Mouse (Mus musculus) 416B (cell line): ENCODE measurements around the gene Gm10721.
"Not testable (repeated sequence)": the region's sequence is repeated elsewhere in the genome, so short reads cannot be mapped to it uniquely, and the experiment has no call there.

Source experiments
- DNase-seq: peaks from one replicate; pipeline ENCODE4 v3.0.0; 2011; ENCODE audit warnings: low read depth

Gene Gm10721

DNA sequence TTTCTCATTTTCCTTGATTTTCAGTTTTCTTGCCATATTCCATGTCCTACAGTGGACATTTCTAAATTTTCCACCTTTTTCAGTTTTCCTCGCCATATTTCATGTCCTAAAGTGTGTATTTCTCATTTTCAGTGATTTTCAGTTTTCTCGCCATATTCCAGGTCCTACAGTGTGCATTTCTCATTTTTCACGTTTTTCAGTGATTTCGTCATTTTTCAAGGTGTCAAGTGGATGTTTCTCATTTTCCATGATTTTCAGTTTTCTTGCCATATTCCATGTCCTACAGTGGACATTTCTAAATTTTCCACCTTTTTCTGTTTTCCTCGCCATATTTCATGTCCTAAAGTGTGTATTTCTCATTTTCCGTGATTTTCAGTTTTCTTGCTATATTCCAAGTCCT is 12.7 kb downstream of the Gm10721 start:
- DNase-seq: not testable (repeated sequence)

GRCm38 (mm10) chr9:3026136-3026535 is 13.2 kb downstream of the Gm10721 start:
- DNase-seq: not testable (repeated sequence)

DNA sequence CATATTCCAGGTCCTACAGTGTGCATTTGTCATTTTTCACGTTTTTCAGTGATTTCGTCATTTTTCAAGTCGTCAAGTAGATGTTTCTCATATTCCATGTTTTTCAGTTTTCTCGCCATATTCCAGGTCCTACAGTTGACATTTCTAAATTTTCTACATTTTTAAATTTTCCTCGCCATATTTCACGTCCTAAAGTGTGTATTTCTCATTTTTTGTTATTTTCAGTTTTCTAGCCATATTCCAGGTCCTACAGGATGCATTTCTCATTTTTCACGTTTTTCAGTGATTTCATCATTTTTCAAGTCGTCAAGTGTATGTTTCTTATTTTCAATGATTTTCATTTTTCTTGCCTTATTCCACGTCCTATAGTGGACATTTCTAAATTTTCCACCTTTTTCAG is 13.8 kb downstream of the Gm10721 start:
- DNase-seq: not testable (repeated sequence)

DNA sequence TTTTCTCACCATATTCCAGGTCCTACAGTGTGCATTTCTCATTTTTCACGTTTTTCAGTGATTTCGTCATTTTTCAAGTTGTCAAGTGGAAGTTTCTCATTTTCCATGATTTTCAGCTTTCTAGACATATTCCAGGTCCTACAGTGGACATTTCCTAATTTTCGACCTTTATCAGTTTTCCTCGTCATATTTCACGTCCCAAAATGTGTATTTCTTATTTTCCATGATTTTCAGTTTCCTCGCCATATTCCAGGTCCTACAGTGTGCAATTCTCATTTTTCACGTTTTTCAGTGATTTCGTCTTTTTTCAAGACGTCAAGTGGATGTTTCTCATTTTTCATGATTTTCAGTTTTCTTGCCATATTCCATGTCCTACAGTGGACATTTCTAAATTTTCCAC is 14.3 kb downstream of the Gm10721 start:
- peak; percentile 69 for DNase-seq

DNA sequence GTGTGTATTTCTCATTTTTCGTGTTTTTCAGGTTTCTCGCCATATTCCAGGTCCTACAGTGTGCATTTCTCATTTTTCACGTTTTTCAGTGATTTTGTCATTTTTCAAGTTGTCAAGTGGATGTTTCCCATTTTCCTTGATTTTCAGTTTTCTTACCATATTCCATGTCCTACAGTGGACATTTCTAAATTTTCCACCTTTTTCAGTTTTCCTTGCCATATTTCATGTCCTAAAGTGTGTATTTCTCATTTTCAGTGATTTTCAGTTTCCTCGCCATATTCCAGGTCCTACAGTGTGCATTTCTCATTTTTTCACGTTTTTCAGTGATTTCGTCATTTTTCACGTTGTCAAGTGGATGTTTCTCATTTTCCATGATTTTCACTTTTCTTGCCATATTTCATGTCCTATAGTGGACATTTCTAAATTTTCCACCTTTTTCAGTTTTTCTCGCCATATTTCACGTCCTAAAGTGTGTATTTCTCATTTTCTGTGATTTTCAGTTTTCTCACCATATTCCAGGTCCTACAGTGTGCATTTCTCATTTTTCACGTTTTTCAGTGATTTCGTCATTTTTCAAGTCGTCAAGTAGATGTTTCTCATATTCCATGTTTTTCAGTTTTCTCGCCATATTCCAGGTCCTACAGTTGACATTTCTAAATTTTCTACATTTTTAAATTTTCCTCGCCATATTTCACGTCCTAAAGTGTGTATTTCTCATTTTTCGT is 16.5 kb downstream of the Gm10721 start:
- DNase-seq: not testable (repeated sequence)

DNA sequence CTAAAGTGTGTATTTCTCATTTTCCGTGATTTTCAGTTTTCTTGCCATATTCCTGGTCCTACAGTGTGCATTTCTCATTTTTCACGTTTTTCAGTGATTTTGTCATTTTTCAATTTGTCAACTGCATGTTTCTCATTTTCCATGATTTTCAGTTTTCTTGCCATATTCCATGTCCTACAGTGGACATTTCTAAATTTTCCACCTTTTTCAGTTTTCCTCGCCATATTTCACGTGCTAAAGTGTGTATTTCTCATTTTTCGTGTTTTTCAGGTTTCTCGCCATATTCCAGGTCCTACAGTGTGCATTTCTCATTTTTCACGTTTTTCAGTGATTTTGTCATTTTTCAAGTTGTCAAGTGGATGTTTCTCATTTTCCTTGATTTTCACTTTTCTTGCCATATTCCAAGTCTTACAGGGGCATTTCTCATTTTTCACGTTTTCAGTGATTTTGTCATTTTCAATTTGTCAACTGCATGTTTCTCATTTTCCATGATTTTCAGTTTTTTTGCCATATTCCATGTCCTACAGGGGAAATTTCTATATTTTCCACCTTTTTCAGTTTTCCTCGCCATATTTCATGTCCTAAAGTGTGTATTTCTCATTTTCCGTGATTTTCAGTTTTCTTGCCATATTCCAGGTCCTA is 17.9 kb downstream of the Gm10721 start:
- peak; percentile 91 for DNase-seq

GRCm38 (mm10) chr9:3034299-3034698 is 21.4 kb downstream of the Gm10721 start, which contains the start of gene Gm17535:
Gm17535 (plus strand) TSS chr9:3034599.
- not testable (repeated sequence) for DNase-seq

DNA sequence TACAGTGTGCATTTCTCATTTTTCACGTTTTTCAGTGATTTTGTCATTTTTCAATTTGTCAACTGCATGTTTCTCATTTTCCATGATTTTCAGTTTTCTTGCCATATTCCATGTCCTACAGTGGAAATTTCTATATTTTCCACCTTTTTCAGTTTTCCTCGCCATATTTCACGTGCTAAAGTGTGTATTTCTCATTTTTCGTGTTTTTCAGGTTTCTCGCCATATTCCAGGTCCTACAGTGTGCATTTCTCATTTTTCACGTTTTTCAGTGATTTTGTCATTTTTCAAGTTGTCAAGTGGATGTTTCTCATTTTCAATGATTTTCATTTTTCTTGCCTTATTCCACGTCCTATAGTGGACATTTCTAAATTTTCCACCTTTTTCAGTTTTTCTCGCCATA is 23.6 kb downstream of the Gm10721 start, which contains the start of gene Gm10715:
Gene Gm10715, plus strand, starts transcription at position 301 of the 400 bp plus-strand sequence.
- not testable (repeated sequence) for DNase-seq

GRCm38 (mm10) chr9:3038161-3038560 is 25.2 kb downstream of the Gm10721 start:
- peak; percentile 21 for DNase-seq
